14 mouse cellular contexts compared by ENCODE assay signal in the genomic region with DNA sequence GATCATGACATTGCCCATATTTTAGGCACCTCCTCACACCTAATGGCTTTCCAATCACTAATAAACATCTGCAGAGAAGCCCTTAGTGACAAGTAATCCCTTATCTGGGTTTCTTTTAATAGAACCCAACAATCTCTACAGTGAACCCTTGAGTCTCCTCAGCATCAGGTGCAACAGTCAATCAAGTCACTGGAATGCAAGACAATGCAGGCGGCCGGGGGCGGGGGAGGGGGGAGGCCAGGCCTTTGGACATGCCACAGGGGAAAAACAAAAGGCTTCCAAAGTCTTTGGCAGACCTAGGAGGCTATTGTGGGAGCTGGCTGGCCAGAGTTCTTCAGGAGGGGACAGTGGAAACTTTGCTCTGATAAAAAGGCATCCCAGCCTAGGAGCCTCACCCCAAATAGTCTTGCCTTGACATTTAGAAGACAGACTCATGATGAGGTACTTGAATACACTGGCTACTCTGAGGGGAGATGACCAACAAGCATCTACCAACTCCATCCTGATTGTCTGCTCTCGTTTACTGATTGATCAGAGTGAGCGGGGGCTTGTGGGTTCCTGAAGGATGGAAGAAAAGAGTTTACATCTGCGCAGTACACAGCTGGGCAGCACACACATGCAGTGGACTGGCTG. TPM values are rescaled to one million over a fixed set of nuclear protein-coding genes. Genes with fewer than 3 reads are reported as not detected.
DNase-seq lines count a peak whose midpoint lies in the region; ATAC-seq and TF ChIP-seq lines count a peak whose summit lies in the region.
"Had no signal": no experiment of that assay in that cellular context is flagged by ENCODE, and none has a peak within 500 bp of the region (broad histone marks: within the 10 kb centered on the region; RNA-seq: fewer than 3 reads in every experiment).

No protein-coding gene starts in this region.

- no peak for TF ChIP-seq CTCF in layer of hippocampus, adult 2 months (conservative IDR thresholded peaks at IDR 0.05)

- no peaks in the 10 kb centered on the region for H3K27me3 ChIP-seq in heart, embryonic 15.5 days

- no peaks in the 10 kb centered on the region for H3K9me3 ChIP-seq in heart, embryonic 15.5 days (replicated peaks)
- H3K9me3 ChIP-seq: embryonic facial prominence, embryonic 13.5 days; lung, embryonic 15.5 days had no signal

- H3K27ac ChIP-seq in layer of hippocampus, adult 2 months, result peak overlapping the region; percentile 10; the same call in 1 of the 2 replicates
- peak overlapping the region; percentile 94 for H3K27ac ChIP-seq in heart, embryonic 15.5 days
- H3K27ac ChIP-seq: embryonic facial prominence, embryonic 13.5 days; lung, embryonic 15.5 days; stomach, postnatal 0 days had no signal

- H3K4me3 ChIP-seq in layer of hippocampus, adult 2 months, result no peak overlapping the region
- H3K4me3 ChIP-seq in heart, embryonic 15.5 days, result no peak overlapping the region
- H3K4me3 ChIP-seq: embryonic facial prominence, embryonic 13.5 days; lung, embryonic 15.5 days had no signal

- no peak overlapping the region for H3K4me2 ChIP-seq in heart, embryonic 15.5 days
- H3K4me2 ChIP-seq: embryonic facial prominence, embryonic 13.5 days; lung, embryonic 15.5 days had no signal

- no peak overlapping the region for H3K9ac ChIP-seq in heart, embryonic 15.5 days
- H3K9ac ChIP-seq: embryonic facial prominence, embryonic 13.5 days; lung, embryonic 15.5 days had no signal

- H3K36me3 ChIP-seq in heart, embryonic 15.5 days, result 0 out of 2 replicates have a peak, but pooled peaks cover 5% of the 10 kb centered on the region
- H3K36me3 ChIP-seq: embryonic facial prominence, embryonic 13.5 days; lung, embryonic 15.5 days had no signal

- no peak for ATAC-seq in heart, embryonic 15.5 days (replicated peaks; ENCODE audit: insufficient number of reproducible peaks, insufficient read depth, low FRiP score, low read depth)

- WGBS in heart, embryonic 15.5 days, result 43% methylated on average over 6 of the region's 6 CpGs

- peaks cover 48% of the 10 kb centered on the region for H3K4me1 ChIP-seq in heart, embryonic 15.5 days (replicated peaks)

- DNase-seq in heart, adult 18-20 months, result peak; percentile 37 to 39
- DNase-seq in heart, adult 9 months (ENCODE audit: low spot score in 2 of 2), result no peak
- DNase-seq in layer of hippocampus, adult 2 months (ENCODE audit: low spot score in 2 of 2), result no peak
- no peak for DNase-seq in layer of hippocampus, adult 9-10 months (ENCODE audit: low spot score)
- DNase-seq in Muller cell, postnatal 12 days (ENCODE audit: inconsistent ontology term), result peak; percentile 67
- no peak for DNase-seq in right cerebral cortex, postnatal 36 days (ENCODE audit: low spot score in 2 of 2)
- DNase-seq in kidney, adult 18-20 months, result no peak
- DNase-seq: cerebellum, adult 18-20 months; gastrocnemius, postnatal 25 days; thymus, postnatal 25 days had no signal

RNA-seq across cellular contexts. Expression of a gene that starts 43.2 kb away (rescaled TPM):
- total RNA-seq in heart, adult 18-20 months (2021), result 10 to 100 TPM; 36.6 to 44.4 TPM
- total RNA-seq in layer of hippocampus, adult 2 months (2021), result 100 to 1,000 TPM; 102 to 112 TPM
- polyA plus RNA-seq in heart, embryonic 15.5 days (2015; fragmentation: Nextera tagmentation; extraction: Ambion mirVana), result 14.9 and 18.3 TPM in 2 replicates

Comparison
In these comparisons a context has a peak if more than half of its experiments do, and no peak if none do; other contexts are left out.
1. DNase-seq: peak in heart, adult 18-20 months (2 of 2) and Muller cell, postnatal 12 days (single experiment); none in heart, adult 9 months (0 of 2), layer of hippocampus, adult 2 months (0 of 2), layer of hippocampus, adult 9-10 months (single experiment), right cerebral cortex, postnatal 36 days (0 of 2) and kidney, adult 18-20 months (single experiment).